Mouse (Mus musculus) megakaryocyte, embryonic 14.5 days (primary cell): ENCODE data around the gene Tpd52l1. TPM values are rescaled to one million over a fixed set of nuclear protein-coding genes. Genes with fewer than 3 reads are reported as not detected.

ENCODE experiments used
- H3K27me3 ChIP-seq: replicated peaks from 2 replicates; pipeline ENCODE3; 2012; ENCODE audit warnings: inconsistent platforms
- H3K36me3 ChIP-seq: replicated peaks from 2 replicates; pipeline ENCODE3; 2012; ENCODE audit warnings: low read length, inconsistent platforms, mixed read lengths
- H3K4me1 ChIP-seq: 2 replicates; pipeline ENCODE4 v1.6.1; 2012; ENCODE audit warnings: inconsistent platforms
- H3K4me3 ChIP-seq: replicated peaks from 2 replicates; pipeline ENCODE3; 2012; ENCODE audit warnings: moderate library complexity, mild to moderate bottlenecking, inconsistent platforms
- H3K9me3 ChIP-seq: 2 replicates; pipeline ENCODE4 v1.6.1; 2012; ENCODE audit warnings: inconsistent platforms
- FLI1 ChIP-seq: IDR thresholded peaks from 2 replicates; pipeline ENCODE4 v1.6.1; 2012; ENCODE audit warnings: low read length, inconsistent platforms, mixed read lengths
- GATA1 ChIP-seq: IDR thresholded peaks from 3 replicates; pipeline ENCODE4 v1.6.1; 2012; ENCODE audit warnings: mixed read lengths, low read length, inconsistent platforms, borderline replicate concordance
- polyA plus RNA-seq: library from polyadenylated mRNA; stranded (reverse); fragments of >175 nt; gene quantifications from 2 replicates; pipeline ENCODE4 v1.2.3, GENCODE M21; 2012; ENCODE audit warnings: low replicate concordance; ENCODE audit not compliant: insufficient read depth

The Tpd52l1 gene
- polyA plus RNA-seq, 1 experiment = not detected

DNA sequence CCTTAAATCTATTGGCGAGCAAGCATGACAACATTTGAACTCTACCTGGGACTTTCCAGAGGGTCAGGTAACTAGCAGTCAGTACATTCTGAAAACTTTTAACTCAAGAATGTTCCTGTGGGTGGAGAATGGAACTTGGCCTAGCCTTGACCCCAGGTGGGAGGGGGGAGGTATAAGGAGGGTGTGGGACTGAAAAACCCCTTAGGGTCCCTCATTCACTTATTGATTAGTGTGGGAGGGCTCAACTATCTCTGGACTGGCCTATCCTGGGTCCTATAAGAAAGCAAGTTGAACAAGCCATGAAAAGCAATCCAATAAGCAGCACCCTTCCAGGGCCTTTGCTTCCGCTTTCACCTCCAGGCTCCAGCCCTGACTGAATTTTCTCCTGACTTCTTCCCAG lies 142.3 kb downstream of the Tpd52l1 start:
- Histone ChIP-seq H3K27me3 (peaks cover 2% of the 10 kb centered on the region), H3K4me1 (peaks cover 7% of the 10 kb centered on the region), H3K4me3 (no peak overlapping the region), H3K36me3 (no peaks in the 10 kb centered on the region), H3K9me3 (no peaks in the 10 kb centered on the region)
- TF ChIP-seq FLI1 = no peak
- TF ChIP-seq GATA1 = no peak

DNA sequence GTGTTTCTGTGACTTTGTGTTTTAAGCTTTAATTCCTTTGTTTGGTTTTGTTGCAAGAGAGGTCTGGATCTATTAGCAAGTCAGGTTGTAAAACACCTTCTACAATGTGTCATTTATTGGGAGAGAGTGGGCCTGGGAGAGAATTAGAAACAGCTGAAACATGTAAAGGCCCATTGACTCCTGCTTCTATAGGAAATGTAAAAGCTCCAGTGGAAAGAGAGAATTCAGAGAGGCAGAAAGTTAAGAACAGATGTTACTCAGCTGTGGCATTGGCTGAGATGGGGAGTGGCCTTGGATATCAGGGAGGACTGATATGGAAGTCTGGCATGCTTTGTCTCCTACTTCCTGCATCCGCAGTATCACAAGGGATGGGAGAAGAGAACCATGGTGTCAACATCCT lies 145.5 kb downstream of the Tpd52l1 start:
- H3K4me3 ChIP-seq = no peak overlapping the region
- H3K27me3 ChIP-seq = peaks cover 2% of the 10 kb centered on the region
- 0 out of 2 replicates have a peak, but pooled peaks cover 3% of the 10 kb centered on the region for H3K4me1 ChIP-seq
- no peaks in the 10 kb centered on the region for H3K36me3 ChIP-seq
- TF ChIP-seq FLI1 = no peak
- TF ChIP-seq GATA1 = no peak
- H3K9me3 ChIP-seq = no peaks in the 10 kb centered on the region

DNA sequence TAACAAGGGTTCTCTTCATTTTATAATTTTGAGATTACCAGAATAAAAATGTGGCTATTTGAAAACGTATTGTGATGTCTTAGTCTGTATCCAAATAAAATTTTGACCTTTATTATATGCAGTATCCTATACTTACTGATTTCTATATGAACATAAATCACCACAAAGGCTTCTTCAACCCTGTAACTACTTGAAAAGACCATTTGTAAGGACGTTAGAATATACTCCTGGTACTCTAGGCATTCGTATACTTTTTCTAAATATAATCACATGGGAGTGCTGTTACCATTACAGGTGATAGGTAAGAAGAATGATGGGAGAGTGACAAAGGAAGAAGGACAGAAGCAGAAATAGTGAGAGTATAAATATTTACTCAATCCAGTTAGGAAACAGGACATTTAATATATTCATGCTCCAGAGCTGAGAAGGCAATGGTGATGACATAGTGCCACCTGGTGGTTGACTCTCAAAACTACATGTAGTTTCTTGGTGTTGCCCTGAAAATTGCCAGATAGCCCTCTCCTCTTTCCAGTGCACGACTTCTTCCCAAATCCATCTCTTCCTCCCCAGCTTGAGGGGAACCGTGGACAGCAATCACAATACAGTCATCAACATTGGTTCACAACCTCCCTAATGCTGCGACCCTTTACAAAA lies 146.7 kb downstream of the Tpd52l1 start:
- H3K27me3 ChIP-seq = peaks cover 2% of the 10 kb centered on the region

DNA sequence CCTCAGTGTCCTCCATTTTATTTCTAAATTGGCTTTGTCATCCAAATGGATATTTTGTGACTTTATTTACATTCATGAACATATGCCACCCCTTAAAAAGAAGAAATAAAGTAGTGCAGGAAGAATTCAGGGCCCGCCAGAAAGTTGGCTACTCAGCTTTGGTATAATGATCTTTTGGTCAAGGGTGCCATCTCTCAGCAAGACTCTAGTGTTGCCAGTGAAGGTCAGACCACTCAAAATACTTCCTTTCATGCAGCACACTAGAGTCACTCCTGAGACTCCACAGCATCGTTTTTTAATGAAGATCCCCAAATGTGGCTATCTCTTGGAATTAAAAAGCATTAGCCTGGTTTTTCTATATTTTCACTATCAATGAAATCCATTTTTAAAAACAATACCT lies 147.5 kb downstream of the Tpd52l1 start:
- H3K27me3 ChIP-seq = peaks cover 2% of the 10 kb centered on the region
- no peaks in the 10 kb centered on the region for H3K4me1 ChIP-seq
- H3K4me3 ChIP-seq = no peak overlapping the region
- H3K36me3 ChIP-seq = no peaks in the 10 kb centered on the region
- H3K9me3 ChIP-seq = no peaks in the 10 kb centered on the region
- no peak for TF ChIP-seq FLI1
- TF ChIP-seq GATA1 = no peak

More for the DNA sequence above, 146.7 kb downstream of the Tpd52l1 start:
- no peak overlapping the region for H3K4me3 ChIP-seq
- TF ChIP-seq GATA1 (no peak), FLI1 (no peak)
- H3K36me3 ChIP-seq = no peaks in the 10 kb centered on the region
- no peaks in the 10 kb centered on the region for H3K9me3 ChIP-seq
- H3K4me1 ChIP-seq = 0 out of 2 replicates have a peak, but pooled peaks cover 1% of the 10 kb centered on the region

DNA sequence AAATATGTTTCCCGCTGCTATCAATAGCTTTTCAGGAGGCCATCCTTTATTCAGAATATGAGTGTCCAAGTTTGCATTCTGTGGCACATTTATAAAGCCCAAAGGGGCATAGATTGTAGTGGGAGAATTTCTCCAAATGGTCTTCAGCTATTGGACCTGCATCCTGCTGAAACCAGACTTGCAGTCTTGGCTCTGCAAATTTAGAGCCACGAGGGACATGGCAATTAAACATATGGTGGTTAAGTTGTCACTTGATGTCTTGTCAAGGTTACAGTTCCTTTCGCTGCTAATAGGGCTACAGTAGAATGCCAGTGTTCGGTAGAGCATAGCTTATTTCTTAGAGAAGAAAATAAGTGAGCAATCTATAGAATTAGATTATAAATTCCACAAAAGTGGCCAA lies 148.7 kb downstream of the Tpd52l1 start:
- H3K36me3 ChIP-seq = no peaks in the 10 kb centered on the region
- H3K4me3 ChIP-seq = no peak overlapping the region
- H3K27me3 ChIP-seq = peaks cover 2% of the 10 kb centered on the region
- no peaks in the 10 kb centered on the region for H3K4me1 ChIP-seq
- H3K9me3 ChIP-seq = no peaks in the 10 kb centered on the region
- TF ChIP-seq GATA1 (no peak), FLI1 (no peak)

DNA sequence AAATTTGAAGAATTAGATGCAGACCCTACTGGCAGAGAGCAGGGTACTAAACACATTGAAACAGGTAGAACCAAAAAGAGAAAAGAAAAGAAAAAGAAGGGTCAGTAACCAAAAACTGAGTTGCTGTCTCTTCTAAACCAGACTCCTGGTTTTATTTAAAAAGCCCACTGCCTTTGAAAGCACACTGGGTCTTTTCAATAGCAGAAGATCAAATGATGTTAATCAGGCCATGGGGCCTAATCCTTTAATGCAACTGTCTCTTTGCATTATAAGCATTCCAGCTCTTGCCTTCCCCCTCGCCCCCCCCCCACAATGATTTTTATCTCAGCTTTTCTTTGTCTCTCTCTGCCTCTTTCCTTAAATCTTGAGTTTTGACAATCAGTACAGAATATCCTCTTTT lies 149.3 kb downstream of the Tpd52l1 start:
- TF ChIP-seq GATA1 = no peak
- TF ChIP-seq FLI1 = no peak
- no peak overlapping the region for H3K4me3 ChIP-seq
- H3K9me3 ChIP-seq = no peaks in the 10 kb centered on the region
- H3K27me3 ChIP-seq = no peaks in the 10 kb centered on the region
- H3K36me3 ChIP-seq = no peaks in the 10 kb centered on the region
- no peaks in the 10 kb centered on the region for H3K4me1 ChIP-seq

DNA sequence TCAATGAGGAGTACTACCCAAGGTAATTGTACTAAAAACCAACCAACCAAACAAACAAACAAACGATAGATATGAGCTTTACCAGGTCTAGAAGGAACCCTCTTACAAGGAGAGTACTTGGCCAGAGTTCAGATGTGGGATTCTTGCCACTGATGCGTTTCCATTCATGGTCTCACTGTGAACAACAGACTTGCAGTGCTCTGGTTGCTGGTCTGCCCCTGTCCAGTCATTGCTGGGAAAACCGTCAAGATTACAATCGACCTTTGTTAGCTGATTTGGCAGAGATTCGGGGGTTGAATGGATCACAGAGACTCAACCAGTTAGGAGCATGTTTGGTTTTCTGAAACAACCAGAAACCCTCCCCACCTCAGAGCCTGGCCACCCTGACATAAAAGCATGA lies 150.1 kb downstream of the Tpd52l1 start:
- Histone ChIP-seq H3K4me1 (no peaks in the 10 kb centered on the region), H3K27me3 (no peaks in the 10 kb centered on the region), H3K36me3 (no peaks in the 10 kb centered on the region), H3K9me3 (no peaks in the 10 kb centered on the region), H3K4me3 (no peak overlapping the region)
- TF ChIP-seq GATA1 = no peak

DNA sequence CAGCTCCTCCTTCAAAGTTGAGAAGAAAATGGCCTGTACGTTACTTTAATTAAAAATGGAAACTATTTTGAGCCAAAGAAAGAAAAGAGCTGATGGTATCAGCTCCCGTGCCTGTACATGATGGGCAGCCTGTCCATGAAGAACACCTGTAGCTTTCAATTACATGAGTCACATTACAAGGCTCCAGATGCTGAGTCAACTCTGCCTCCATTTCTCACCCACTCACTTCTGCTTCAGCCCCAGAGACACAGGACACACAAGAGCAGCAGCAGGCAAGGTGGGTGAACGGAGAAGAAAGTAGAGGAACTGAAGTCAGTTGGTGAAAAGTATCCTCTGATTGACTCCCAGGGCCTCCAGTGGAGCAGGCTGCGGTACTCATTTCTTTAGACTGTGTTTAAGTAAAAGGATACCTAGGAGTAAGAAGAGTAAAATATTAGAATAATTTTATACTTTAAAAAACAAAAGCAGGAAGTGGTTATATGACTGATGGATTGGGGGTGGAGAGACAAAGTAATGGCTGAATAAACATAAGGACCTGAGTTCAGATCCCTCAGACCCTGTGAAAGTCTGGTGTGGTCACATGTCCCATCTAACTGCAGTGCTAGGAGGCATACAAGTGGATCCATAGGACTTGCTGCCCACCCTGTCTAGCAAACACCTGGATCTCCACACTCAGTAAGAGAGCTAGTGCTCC lies 156.9 kb downstream of the Tpd52l1 start:
- no peaks in the 10 kb centered on the region for H3K27me3 ChIP-seq
- H3K36me3 ChIP-seq = no peaks in the 10 kb centered on the region
- no peak for TF ChIP-seq FLI1
- no peak for TF ChIP-seq GATA1
- H3K4me1 ChIP-seq = no peaks in the 10 kb centered on the region
- H3K9me3 ChIP-seq = no peaks in the 10 kb centered on the region
- no peak overlapping the region for H3K4me3 ChIP-seq

DNA sequence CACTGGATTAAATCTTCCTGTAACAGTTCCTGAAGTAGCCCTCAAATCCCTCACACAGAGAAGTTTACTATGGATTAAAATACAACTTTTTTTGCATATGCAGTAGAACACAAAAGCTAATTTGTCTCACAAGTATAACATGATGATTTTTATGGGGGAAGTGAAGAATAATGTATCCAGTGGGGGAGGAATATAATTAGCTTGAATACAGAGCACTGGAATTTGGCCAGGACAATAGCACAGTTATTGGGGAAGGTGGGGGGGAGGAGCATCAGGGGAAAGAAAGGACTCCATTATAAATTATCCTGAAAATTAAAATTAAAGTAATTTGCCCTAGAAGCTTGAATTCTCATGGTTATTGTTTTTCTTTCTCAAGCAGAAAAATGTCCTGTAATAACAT lies 158.0 kb downstream of the Tpd52l1 start:
- H3K36me3 ChIP-seq = no peaks in the 10 kb centered on the region
- H3K9me3 ChIP-seq = no peaks in the 10 kb centered on the region
- H3K4me1 ChIP-seq = no peaks in the 10 kb centered on the region
- H3K27me3 ChIP-seq = no peaks in the 10 kb centered on the region
- H3K4me3 ChIP-seq = no peak overlapping the region
- TF ChIP-seq GATA1 (no peak), FLI1 (no peak)

Other genes starting within 250 kb of the Tpd52l1 start
- gene Hddc2, start 132.6 kb downstream of the Tpd52l1 start, polyA plus RNA-seq = 2.2 TPM in 1 of 2 replicates, not detected in the other
- 0.48 and 0.91 TPM in 2 replicates for gene Rnf217, start 163.2 kb upstream of the Tpd52l1 start, polyA plus RNA-seq